Mouse (Mus musculus) ZHBTc4 (cell line): ENCODE measurements around the gene Parp14.

Source experiments
- DNase-seq: peaks from one replicate; pipeline ENCODE4 v3.0.0-alpha.2; 2011; ENCODE audit warnings: low read depth, low spot score

Gene Parp14

GRCm38 (mm10) chr16:35870581-35871047 is 730 bp downstream of the Parp14 start:
- peak; percentile 46 for DNase-seq

- DNase-seq: no peak
Measured at GRCm38 (mm10) chr16:35869656-35870055, 1.7 kb downstream of the Parp14 start.

GRCm38 (mm10) chr16:35869126-35869525 is 2.2 kb downstream of the Parp14 start:
- DNase-seq: peak; percentile 61

- DNase-seq: peak; percentile 77
Measured at GRCm38 (mm10) chr16:35867726-35868125, 3.6 kb downstream of the Parp14 start.

GRCm38 (mm10) chr16:35862057-35862456 is 9.3 kb downstream of the Parp14 start:
- DNase-seq: peak; percentile 42

- no peak for DNase-seq
Measured at GRCm38 (mm10) chr16:35860236-35860635, 11.1 kb downstream of the Parp14 start.

- DNase-seq: no peak
Measured at GRCm38 (mm10) chr16:35856766-35857165, 14.6 kb downstream of the Parp14 start.

- no peak for DNase-seq
Measured at GRCm38 (mm10) chr16:35855846-35856245, 15.5 kb downstream of the Parp14 start.

- DNase-seq: no peak
Measured at GRCm38 (mm10) chr16:35847138-35847537, 24.2 kb downstream of the Parp14 start.

GRCm38 (mm10) chr16:35839680-35840079 is 31.7 kb downstream of the Parp14 start:
- DNase-seq: peak; percentile 75

GRCm38 (mm10) chr16:35834653-35835052 is 36.7 kb downstream of the Parp14 start:
- DNase-seq: no peak

GRCm38 (mm10) chr16:35832926-35833325 is 38.4 kb downstream of the Parp14 start:
- no peak for DNase-seq

- peak; percentile 92 for DNase-seq
Measured at GRCm38 (mm10) chr16:35829999-35830398, 41.3 kb downstream of the Parp14 start.

- DNase-seq: peak; percentile 81
Measured at GRCm38 (mm10) chr16:35817255-35818089, 53.9 kb downstream of the Parp14 start.

GRCm38 (mm10) chr16:35813119-35813518 is 58.2 kb downstream of the Parp14 start:
- no peak for DNase-seq

- no peak for DNase-seq
Measured at GRCm38 (mm10) chr16:35808838-35809237, 62.5 kb downstream of the Parp14 start.

GRCm38 (mm10) chr16:35807663-35807992 is 63.7 kb downstream of the Parp14 start:
- no peak for DNase-seq

- no peak for DNase-seq
Measured at GRCm38 (mm10) chr16:35806973-35807662, 64.2 kb downstream of the Parp14 start.

GRCm38 (mm10) chr16:35803723-35804122 is 67.6 kb downstream of the Parp14 start:
- DNase-seq: no peak

- no peak for DNase-seq
Measured at GRCm38 (mm10) chr16:35802163-35802562, 69.2 kb downstream of the Parp14 start.

GRCm38 (mm10) chr16:35791962-35792521 is 79.3 kb downstream of the Parp14 start:
- DNase-seq: no peak

- no peak for DNase-seq
Measured at GRCm38 (mm10) chr16:35788330-35788729, 83.0 kb downstream of the Parp14 start.
